13 mouse cellular contexts compared by ENCODE assay signal in genomic region chr6:28795380-28795779, GRCm38 (mm10). TPM values are rescaled to one million over a fixed set of nuclear protein-coding genes. Genes with fewer than 3 reads are reported as not detected.
DNase-seq lines count a peak whose midpoint lies in the region; ATAC-seq and TF ChIP-seq lines count a peak whose summit lies in the region.
"Had no signal": no experiment of that assay in that cellular context is flagged by ENCODE, and none has a peak within 500 bp of the region (broad histone marks: within the 10 kb centered on the region; RNA-seq: fewer than 3 reads in every experiment).

No protein-coding gene starts in this region.

- H3K36me3 ChIP-seq in forebrain, embryonic 10.5 days (replicated peaks), result peaks cover 22% of the 10 kb centered on the region
- peaks cover 11% of the 10 kb centered on the region for H3K36me3 ChIP-seq in forebrain, embryonic 12.5 days (replicated peaks)
- H3K36me3 ChIP-seq in forebrain, postnatal 0 days (ENCODE audit: insufficient read depth), result no peaks in the 10 kb centered on the region
- H3K36me3 ChIP-seq in midbrain, embryonic 14.5 days (ENCODE audit: control insufficient read depth, insufficient read depth, low read length), result 0 out of 2 replicates have a peak, but pooled peaks cover 2% of the 10 kb centered on the region
- H3K36me3 ChIP-seq in kidney, embryonic 15.5 days, result peaks cover 23% of the 10 kb centered on the region
- H3K36me3 ChIP-seq: heart, embryonic 15.5 days had no signal

- no peak for TF ChIP-seq CTCF in brain, embryonic 14.5 days (IDR thresholded peaks at IDR 0.05; ENCODE audit: borderline replicate concordance, extremely low read depth, insufficient read depth, insufficient read length)
- no peak for TF ChIP-seq CTCF in forebrain, postnatal 0 days (IDR thresholded peaks at IDR 0.05; ENCODE audit: low read depth)

- H3K27ac ChIP-seq in forebrain, embryonic 10.5 days, result 0 out of 2 replicates have a peak overlapping the region, but pooled peaks have one; percentile 62
- H3K27ac ChIP-seq in forebrain, embryonic 12.5 days, result no peak overlapping the region
- 0 out of 2 replicates have a peak overlapping the region, but pooled peaks have one; percentile 10 for H3K27ac ChIP-seq in forebrain, postnatal 0 days (ENCODE audit: low read depth, low read length)
- peak overlapping the region; percentile 58 for H3K27ac ChIP-seq in midbrain, embryonic 14.5 days (replicated peaks; ENCODE audit: low read depth, low read length)
- no peak overlapping the region for H3K27ac ChIP-seq in kidney, embryonic 15.5 days
- H3K27ac ChIP-seq: embryonic facial prominence, embryonic 15.5 days; heart, embryonic 15.5 days had no signal

- no peaks in the 10 kb centered on the region for H3K27me3 ChIP-seq in forebrain, embryonic 10.5 days (ENCODE audit: poor library complexity, severe bottlenecking)
- no peaks in the 10 kb centered on the region for H3K27me3 ChIP-seq in forebrain, embryonic 12.5 days
- H3K27me3 ChIP-seq in forebrain, postnatal 0 days (ENCODE audit: insufficient read depth, low read length), result no peaks in the 10 kb centered on the region
- H3K27me3 ChIP-seq in midbrain, embryonic 14.5 days (ENCODE audit: control insufficient read depth, insufficient read depth, low read length), result no peaks in the 10 kb centered on the region
- H3K27me3 ChIP-seq in kidney, embryonic 15.5 days, result no peaks in the 10 kb centered on the region
- H3K27me3 ChIP-seq: embryonic facial prominence, embryonic 15.5 days; heart, embryonic 15.5 days had no signal

- H3K9me3 ChIP-seq in forebrain, embryonic 10.5 days, result no peaks in the 10 kb centered on the region
- no peaks in the 10 kb centered on the region for H3K9me3 ChIP-seq in forebrain, embryonic 12.5 days
- H3K9me3 ChIP-seq in forebrain, postnatal 0 days (ENCODE audit: low read length), result no peaks in the 10 kb centered on the region
- H3K9me3 ChIP-seq in midbrain, embryonic 14.5 days (ENCODE audit: control insufficient read depth, low read length), result no peaks in the 10 kb centered on the region
- H3K9me3 ChIP-seq in kidney, embryonic 15.5 days (replicated peaks), result no peaks in the 10 kb centered on the region
- H3K9me3 ChIP-seq: embryonic facial prominence, embryonic 15.5 days; heart, embryonic 15.5 days had no signal

- WGBS in forebrain, embryonic 10.5 days, result 47% methylated on average over 9 of the region's 9 CpGs
- 33% methylated on average over 9 of the region's 9 CpGs for WGBS in forebrain, embryonic 12.5 days
- 13% methylated on average over 9 of the region's 9 CpGs for WGBS in forebrain, postnatal 0 days
- WGBS in midbrain, embryonic 14.5 days, result 15% methylated on average over 9 of the region's 9 CpGs
- 24% methylated on average over 9 of the region's 9 CpGs for WGBS in kidney, embryonic 15.5 days

- DNase-seq in forebrain, embryonic 10.5 days (ENCODE audit: extremely low spot score, low spot score), result no peak
- peak; percentile 81 for DNase-seq in brain, embryonic 14.5 days (ENCODE audit: low read depth)
- peak; percentile 35 for DNase-seq in forebrain, postnatal 0 days
- DNase-seq in midbrain, embryonic 14.5 days, result peak; percentile 65
- no peak for DNase-seq in adrenal gland, postnatal 36 days
- DNase-seq in Muller cell, postnatal 12 days (ENCODE audit: inconsistent ontology term), result no peak
- DNase-seq: kidney, postnatal 14 days; lung, postnatal 36 days had no signal

- no peak for ATAC-seq in forebrain, embryonic 12.5 days (ENCODE audit: low FRiP score)
- ATAC-seq in forebrain, postnatal 0 days, result peak; percentile 81
- peak; percentile 46; the same call in 1 of the 2 replicates for ATAC-seq in midbrain, embryonic 14.5 days (ENCODE audit: low FRiP score, low TSS enrichment)
- no peak for ATAC-seq in kidney, embryonic 15.5 days (replicated peaks; ENCODE audit: low FRiP score)

- H3K4me3 ChIP-seq in forebrain, embryonic 10.5 days, result no peak overlapping the region
- H3K4me3 ChIP-seq in forebrain, embryonic 12.5 days (replicated peaks), result no peak overlapping the region
- no peak overlapping the region for H3K4me3 ChIP-seq in forebrain, postnatal 0 days (ENCODE audit: low read depth, low read length)
- no peak overlapping the region for H3K4me3 ChIP-seq in midbrain, embryonic 14.5 days (replicated peaks; ENCODE audit: low read depth, low read length)
- no peak overlapping the region for H3K4me3 ChIP-seq in kidney, embryonic 15.5 days (replicated peaks)
- H3K4me3 ChIP-seq: embryonic facial prominence, embryonic 15.5 days; heart, embryonic 15.5 days had no signal

- peaks cover 28% of the 10 kb centered on the region for H3K4me1 ChIP-seq in forebrain, embryonic 10.5 days
- peaks cover 25% of the 10 kb centered on the region for H3K4me1 ChIP-seq in forebrain, embryonic 12.5 days
- H3K4me1 ChIP-seq in forebrain, postnatal 0 days (ENCODE audit: insufficient read depth), result 0 out of 2 replicates have a peak, but pooled peaks cover 7% of the 10 kb centered on the region
- H3K4me1 ChIP-seq in midbrain, embryonic 14.5 days (ENCODE audit: control insufficient read depth, insufficient read depth, low read length), result peaks cover 11% of the 10 kb centered on the region
- 0 out of 2 replicates have a peak, but pooled peaks cover 3% of the 10 kb centered on the region for H3K4me1 ChIP-seq in kidney, embryonic 15.5 days
- H3K4me1 ChIP-seq: embryonic facial prominence, embryonic 15.5 days had no signal

- no peak for TF ChIP-seq POLR2A in brain, embryonic 14.5 days (IDR thresholded peaks at IDR 0.05; ENCODE audit: borderline replicate concordance, extremely low read depth, insufficient read depth, insufficient read length, poor library complexity, severe bottlenecking)

- H3K9ac ChIP-seq in forebrain, embryonic 12.5 days, result no peak overlapping the region
- no peak overlapping the region for H3K9ac ChIP-seq in forebrain, postnatal 0 days
- no peak overlapping the region; the same call in 1 of the 2 replicates for H3K9ac ChIP-seq in midbrain, embryonic 14.5 days (replicated peaks; ENCODE audit: low read length)
- no peak overlapping the region for H3K9ac ChIP-seq in kidney, embryonic 15.5 days
- H3K9ac ChIP-seq: embryonic facial prominence, embryonic 15.5 days; heart, embryonic 15.5 days had no signal

- H3K4me2 ChIP-seq in forebrain, embryonic 12.5 days, result no peak overlapping the region
- H3K4me2 ChIP-seq in forebrain, postnatal 0 days (ENCODE audit: low read depth), result no peak overlapping the region
- 0 out of 2 replicates have a peak overlapping the region, but pooled peaks have one; percentile 1 for H3K4me2 ChIP-seq in midbrain, embryonic 14.5 days (ENCODE audit: low read length)
- no peak overlapping the region for H3K4me2 ChIP-seq in kidney, embryonic 15.5 days
- H3K4me2 ChIP-seq: embryonic facial prominence, embryonic 15.5 days; heart, embryonic 15.5 days; liver, embryonic 11.5 days had no signal

RNA-seq across cellular contexts. Expression of gene Lrrc4, which starts 36.2 kb away (rescaled TPM):
- 1.8 and 2.0 TPM in 2 replicates for polyA plus RNA-seq in forebrain, embryonic 10.5 days (2016; fragmentation: Nextera tagmentation; extraction: Ambion mirVana)
- polyA plus RNA-seq in forebrain, embryonic 12.5 days (2016; fragmentation: Nextera tagmentation; extraction: Ambion mirVana), result 3.0 and 3.1 TPM in 2 replicates
- polyA plus RNA-seq in brain, embryonic 14.5 days (2012; rRNA removed), result 23.4 and 28.4 TPM in 2 replicates
- total RNA-seq in forebrain, postnatal 0 days (2014; rRNA removed), result 32.9 and 37.1 TPM in 2 replicates
- 4.0 and 5.4 TPM in 2 replicates for polyA plus RNA-seq in forebrain, postnatal 0 days (2015; fragmentation: Nextera tagmentation; extraction: Ambion mirVana)
- 7.5 and 8.3 TPM in 2 replicates for polyA plus RNA-seq in midbrain, embryonic 14.5 days (2014; fragmentation: Nextera tagmentation; extraction: Ambion mirVana)
- 1 to 10 TPM; 5.3 to 9.2 TPM for total RNA-seq in adrenal gland, postnatal 36 days (2021)
- polyA plus RNA-seq in kidney, embryonic 15.5 days (2015; fragmentation: Nextera tagmentation; extraction: Ambion mirVana), result 1.8 and 1.9 TPM in 2 replicates

Comparison
In these comparisons a context has a peak if more than half of its experiments do, and no peak if none do; other contexts are left out.
1. DNase-seq: peak in brain, embryonic 14.5 days (single experiment), forebrain, postnatal 0 days (single experiment) and midbrain, embryonic 14.5 days (single experiment); none in forebrain, embryonic 10.5 days (single experiment), adrenal gland, postnatal 36 days (0 of 2) and Muller cell, postnatal 12 days (single experiment).
2. H3K27ac ChIP-seq: peak in forebrain, embryonic 10.5 days (single experiment), forebrain, postnatal 0 days (single experiment) and midbrain, embryonic 14.5 days (single experiment); none in forebrain, embryonic 12.5 days (single experiment) and kidney, embryonic 15.5 days (single experiment).
3. ATAC-seq: peak in forebrain, postnatal 0 days (single experiment) and midbrain, embryonic 14.5 days (single experiment); none in forebrain, embryonic 12.5 days (single experiment) and kidney, embryonic 15.5 days (single experiment).